Mouse (Mus musculus) small intestine, adult 2 months (tissue): ENCODE measurements around the gene Tubb4b. TPM values are rescaled to one million over a fixed set of nuclear protein-coding genes. Genes with fewer than 3 reads are reported as not detected.

Experiments used
- H3K27ac ChIP-seq: fragments of 200-500 bp; 2 replicates; pipeline ENCODE4 v1.5.1; 2012; ENCODE audit warnings: low read depth, low read length, control low read depth, inconsistent platforms; ENCODE audit not compliant: insufficient read depth
- H3K27me3 ChIP-seq: fragments of 200-500 bp; 2 replicates; pipeline ENCODE4 v1.6.1; 2012; ENCODE audit warnings: mild to moderate bottlenecking, moderate library complexity, low read length, inconsistent platforms; ENCODE audit not compliant: control insufficient read depth, insufficient read depth
- H3K36me3 ChIP-seq: fragments of 200-500 bp; 2 replicates; pipeline ENCODE4 v1.6.1; 2012; ENCODE audit warnings: mild to moderate bottlenecking, low read length, control low read depth, inconsistent platforms; ENCODE audit not compliant: control insufficient read depth, insufficient read depth
- H3K4me1 ChIP-seq: fragments of 200-500 bp; 2 replicates; pipeline ENCODE4 v1.6.1; 2012; ENCODE audit warnings: low read length, inconsistent platforms, mixed read lengths; ENCODE audit not compliant: control insufficient read depth, insufficient read depth, insufficient read length
- H3K4me3 ChIP-seq: fragments of 200-500 bp; 2 replicates; pipeline ENCODE4 v1.5.1; 2012; ENCODE audit warnings: low read depth, mild to moderate bottlenecking, control low read depth, inconsistent platforms, low read length, moderate library complexity
- CTCF ChIP-seq: fragments of 200-500 bp; IDR thresholded peaks from 2 replicates; pipeline ENCODE4 v1.5.1; 2012; ENCODE audit warnings: low read depth, mild to moderate bottlenecking, control low read depth, inconsistent platforms, low read length, moderate library complexity, mixed read lengths; ENCODE audit not compliant: insufficient replicate concordance, insufficient read length; ENCODE audit errors: extremely low read depth
- POLR2A ChIP-seq: fragments of 200-500 bp; IDR thresholded peaks from 2 replicates; pipeline ENCODE4 v1.6.1; 2012; ENCODE audit warnings: low read depth, mild to moderate bottlenecking, control low read depth, inconsistent platforms, low read length, moderate library complexity
- WGBS: fragments of 180-500 bp; shearing (Covaris S2); methylation state at CpG from one replicate; pipeline ENCODE4 v1.1.7; 2018; 5-methylcytosine and 5-hydroxymethylcytosine counted together
- polyA plus RNA-seq: library from polyadenylated mRNA; depleted of rRNA; stranded (reverse); fragments of >200 nt; gene quantifications from 2 replicates; pipeline ENCODE4 v1.2.3, GENCODE M21; 2012

Tubb4b gene
- polyA plus RNA-seq, 1 experiment, result 881 TPM

DNA sequence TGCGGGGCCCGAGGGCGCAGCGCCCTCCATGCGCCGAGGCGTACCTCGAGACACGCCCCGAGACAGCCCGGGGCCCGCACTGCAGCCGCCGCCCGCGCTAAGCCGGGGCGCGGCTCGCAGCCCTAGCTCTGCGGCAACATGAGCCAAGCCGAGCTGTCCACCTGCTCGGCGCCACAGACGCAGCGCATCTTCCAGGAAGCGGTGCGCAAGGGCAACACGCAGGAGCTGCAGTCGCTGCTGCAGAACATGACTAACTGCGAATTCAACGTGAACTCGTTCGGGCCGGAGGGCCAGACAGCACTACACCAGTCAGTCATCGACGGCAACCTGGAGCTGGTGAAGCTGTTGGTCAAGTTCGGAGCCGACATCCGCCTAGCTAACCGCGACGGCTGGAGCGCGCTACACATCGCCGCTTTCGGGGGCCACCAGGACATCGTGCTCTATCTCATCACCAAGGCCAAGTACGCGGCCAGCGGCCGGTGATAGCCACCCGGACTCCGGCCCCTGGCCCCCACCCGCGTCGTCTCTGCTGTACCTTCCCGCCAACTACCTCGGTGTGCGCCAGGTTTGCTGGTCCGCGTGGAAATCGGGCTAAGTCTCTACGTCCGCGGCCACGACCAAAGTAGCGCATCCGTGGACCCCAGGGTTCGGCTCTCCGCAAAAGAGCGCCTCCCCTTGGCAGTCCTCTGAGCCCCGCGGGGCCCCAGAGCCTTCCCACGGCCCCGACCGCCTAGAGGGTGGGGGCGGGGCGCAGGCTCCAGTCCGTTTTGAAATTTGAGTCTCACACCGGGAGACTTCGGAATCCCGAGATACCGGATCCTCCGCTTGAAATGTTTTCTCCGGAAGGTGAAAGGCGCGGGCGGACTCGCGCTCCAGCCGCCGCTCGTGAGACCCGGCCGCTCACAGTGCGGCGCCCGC is 43.3 kb downstream of the Tubb4b start:
- Histone ChIP-seq H3K27ac (peak overlapping the region; percentile 90), H3K27me3 (no peaks in the 10 kb centered on the region), H3K4me1 (peaks cover 40% of the 10 kb centered on the region), H3K36me3 (no peaks in the 10 kb centered on the region), H3K4me3 (peak overlapping the region; percentile 83)
- WGBS, result under 1% methylated on average over 100 of the region's 100 CpGs
- TF ChIP-seq CTCF (no peak), POLR2A (no peak)

DNA sequence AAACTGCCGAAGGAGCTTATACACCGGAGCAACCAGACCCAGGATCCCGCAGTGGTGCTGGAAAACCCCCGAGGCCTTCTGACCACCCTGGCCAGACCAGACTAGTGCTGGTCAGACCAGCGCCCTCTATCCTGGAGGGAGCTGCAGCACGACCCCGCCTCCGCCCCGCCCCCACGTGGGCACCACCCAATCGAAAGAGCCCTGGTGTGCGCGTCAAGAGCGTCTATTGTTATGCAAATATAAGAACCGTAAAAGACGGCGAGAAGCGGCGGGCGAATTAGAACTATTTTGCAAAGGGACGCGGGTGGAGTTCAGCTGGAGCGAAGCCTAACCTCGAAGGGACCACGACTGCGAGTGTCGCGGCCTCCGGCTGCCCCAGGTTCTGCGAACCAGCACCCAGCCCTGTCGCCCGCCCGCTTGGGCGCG is 44.0 kb downstream of the Tubb4b start, which contains the start of gene Nrarp:
Gene Nrarp (plus strand): TSS at position 281 of the 426 bp plus-strand sequence.
- no peaks in the 10 kb centered on the region for H3K27me3 ChIP-seq
- peak; percentile 44; the same call in 1 of the 2 replicates for TF ChIP-seq CTCF
- TF ChIP-seq POLR2A, result peak; percentile 83; the same call in 1 of the 2 replicates
- no peaks in the 10 kb centered on the region for H3K36me3 ChIP-seq
- peak within 1 kb of the TSS; percentile 90 for H3K27ac ChIP-seq
- WGBS, result 1% methylated on average over 35 of the region's 35 CpGs
- peak within 1 kb of the TSS; percentile 83 for H3K4me3 ChIP-seq
- peaks cover 42% of the 10 kb centered on the region for H3K4me1 ChIP-seq

DNA sequence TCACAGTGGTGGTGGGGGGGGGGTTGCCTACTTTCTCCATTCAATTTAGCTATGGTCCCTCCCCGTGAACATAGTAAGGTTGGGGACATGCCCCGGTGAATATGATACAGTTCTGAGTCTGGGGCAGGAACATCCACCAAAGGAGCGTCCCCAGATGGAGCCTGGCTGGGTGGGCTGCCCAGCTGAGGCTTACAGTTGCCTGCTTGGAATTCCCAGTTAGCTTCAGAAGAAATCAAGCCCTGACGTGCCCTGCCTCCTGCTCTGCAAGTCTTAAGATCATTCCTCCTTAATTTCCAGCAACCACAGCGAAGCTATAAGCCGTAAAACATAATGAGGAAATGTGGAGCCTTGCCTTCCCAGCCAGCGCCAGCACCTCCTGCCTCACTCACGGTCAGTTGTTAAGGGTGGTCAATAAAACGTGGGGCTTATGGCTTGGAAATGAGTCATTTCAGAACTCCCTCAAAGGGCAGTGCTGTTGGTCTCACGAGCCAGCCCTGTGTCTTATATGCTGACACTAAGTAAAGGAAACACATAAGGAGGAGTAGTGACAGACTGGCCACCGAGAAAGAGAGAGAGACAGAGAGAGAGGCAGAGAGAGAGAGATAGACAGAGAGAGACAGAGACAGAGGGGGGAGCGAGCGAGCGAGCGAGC is 44.8 kb downstream of the Tubb4b start:
- Histone ChIP-seq H3K36me3 (no peaks in the 10 kb centered on the region), H3K27ac (peak overlapping the region; percentile 68), H3K27me3 (no peaks in the 10 kb centered on the region), H3K4me1 (peaks cover 41% of the 10 kb centered on the region), H3K4me3 (peak overlapping the region; percentile 83)
- WGBS, result 30% methylated on average over 15 of the region's 15 CpGs
- TF ChIP-seq POLR2A, result no peak

DNA sequence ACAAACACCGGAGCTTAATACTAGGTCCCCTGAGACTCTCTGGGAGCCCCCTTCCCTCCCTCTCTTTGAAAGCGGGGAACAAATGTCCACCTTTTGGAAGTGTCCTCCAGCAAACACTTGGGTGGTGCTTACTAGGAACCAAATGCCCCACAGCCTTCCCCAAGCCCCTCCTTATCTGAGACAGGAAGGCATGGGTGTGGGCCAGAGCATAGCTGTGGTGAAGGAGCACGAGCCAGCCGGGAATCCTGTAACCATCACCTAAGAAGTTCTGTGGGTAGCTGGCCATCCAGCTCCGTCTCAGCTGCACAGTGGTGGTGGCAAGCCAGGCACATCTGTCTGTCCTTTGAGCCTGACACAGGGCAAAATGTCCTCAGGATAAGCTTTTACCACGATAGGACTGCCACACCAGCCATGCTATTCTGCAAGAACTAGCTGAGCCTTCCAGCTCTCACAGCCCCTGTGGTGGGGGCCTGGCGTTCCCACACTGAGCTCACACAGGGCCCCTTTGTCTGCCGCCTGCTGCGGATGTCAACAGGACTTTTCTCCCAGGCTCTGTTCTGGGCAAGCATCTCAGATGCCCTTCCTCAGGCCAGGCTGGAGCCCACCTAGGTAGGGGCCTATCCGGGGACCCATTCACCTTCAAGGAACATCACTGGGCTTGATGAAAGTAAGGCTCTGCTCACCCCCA is 46.1 kb downstream of the Tubb4b start:
- Histone ChIP-seq H3K36me3 (no peaks in the 10 kb centered on the region), H3K4me1 (peaks cover 51% of the 10 kb centered on the region), H3K27ac (peak overlapping the region; percentile 8), H3K27me3 (no peaks in the 10 kb centered on the region), H3K4me3 (no peak overlapping the region)
- TF ChIP-seq POLR2A, result no peak
- TF ChIP-seq CTCF, result no peak
- 67% methylated on average over 10 of the region's 10 CpGs for WGBS

DNA sequence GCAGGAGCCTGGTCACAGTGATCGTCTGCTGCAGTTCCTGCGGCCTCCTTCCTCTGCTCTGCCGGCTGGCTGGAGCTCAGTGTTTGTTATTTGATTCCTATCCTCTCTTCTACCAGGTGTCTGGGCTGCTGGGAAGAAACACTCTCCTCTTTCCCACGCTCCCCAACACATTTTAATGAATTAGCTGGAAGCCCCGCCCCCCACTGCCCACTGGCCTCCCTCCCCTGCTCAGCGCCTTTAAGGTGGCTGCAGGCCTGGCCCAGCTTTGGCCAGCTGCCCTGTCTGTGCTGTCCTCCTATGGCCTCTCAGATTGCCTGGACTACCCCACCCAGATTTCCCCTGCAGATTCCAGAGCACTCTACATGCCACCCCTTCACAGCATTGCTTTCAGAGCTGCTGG is 46.8 kb downstream of the Tubb4b start:
- H3K4me3 ChIP-seq, result peak overlapping the region; percentile 3; the same call in 1 of the 2 replicates
- no peak for TF ChIP-seq POLR2A
- TF ChIP-seq CTCF, result no peak
- H3K27me3 ChIP-seq, result no peaks in the 10 kb centered on the region
- H3K36me3 ChIP-seq, result no peaks in the 10 kb centered on the region
- 0 out of 2 replicates have a peak overlapping the region, but pooled peaks have one; percentile 8 for H3K27ac ChIP-seq
- H3K4me1 ChIP-seq, result peaks cover 58% of the 10 kb centered on the region
- 15% methylated on average over 6 of the region's 6 CpGs for WGBS

DNA sequence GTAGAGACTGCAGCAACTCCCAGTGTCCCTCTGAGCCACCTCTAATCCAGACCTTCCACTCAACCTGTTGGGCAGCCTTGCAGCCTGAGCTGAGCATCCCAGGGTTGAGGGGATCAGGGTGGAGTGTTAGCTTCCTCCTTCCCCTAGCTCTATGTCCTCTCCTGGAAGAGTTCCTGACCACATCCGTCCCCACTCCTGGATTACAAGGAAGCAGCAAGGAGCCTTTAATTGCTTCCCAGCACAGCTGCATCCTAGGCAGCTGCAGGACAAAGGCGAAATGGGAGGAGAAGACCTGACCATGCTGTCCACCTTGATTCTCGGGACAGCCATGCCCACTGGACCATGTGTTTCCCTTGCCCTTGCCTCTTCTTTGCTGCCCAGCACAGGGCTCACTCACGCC is 47.4 kb downstream of the Tubb4b start:
- TF ChIP-seq POLR2A, result no peak
- WGBS, result 21% methylated on average over 4 of the region's 4 CpGs
- no peaks in the 10 kb centered on the region for H3K27me3 ChIP-seq
- H3K4me3 ChIP-seq, result peak overlapping the region; percentile 3; the same call in 1 of the 2 replicates
- peaks cover 62% of the 10 kb centered on the region for H3K4me1 ChIP-seq
- no peaks in the 10 kb centered on the region for H3K36me3 ChIP-seq
- H3K27ac ChIP-seq, result peak overlapping the region; percentile 32; the same call in 1 of the 2 replicates
